Mouse (Mus musculus): Measurements from ENCODE around the gene Iqcn. TPM values are rescaled to one million over a fixed set of nuclear protein-coding genes. Genes with fewer than 3 reads are reported as not detected.

Gene Iqcn
- polyA plus RNA-seq, 1 experiment from 2014 or later: 0.06 TPM

- no peak for TF ChIP-seq CTCF (IDR thresholded peaks at IDR 0.05)
- ChIA-PET POLR2A (no interaction called here), CTCF (no interaction called here)
- DNase-seq (ENCODE audit: low read depth, low spot score) (no peak), ATAC-seq (no peak)
- H3K27me3 ChIP-seq: no peaks in the 10 kb centered on the region
- in situ Hi-C loops (cut with MboI; ENCODE audit: low pct_unique_long_range_greater_than_20kb): loop anchor here (5.0 kb wide), 1 partner anchor 33 kb away; the partner anchor contains the start of gene Gm3336
These were observed 46.9 kb downstream of the Iqcn start for GRCm38 (mm10) chr8:70750128-70750680.

- POLR2A ChIA-PET: no interaction called here
These were observed 48.9 kb downstream of the Iqcn start for GRCm38 (mm10) chr8:70752000-70752764.

GRCm38 (mm10) chr8:70753151-70753550, 49.9 kb downstream of the Iqcn start:
- DNase-seq (ENCODE audit: low read depth, low spot score) (no peak), ATAC-seq (no peak)
- in situ Hi-C loops (cut with MboI; ENCODE audit: low pct_unique_long_range_greater_than_20kb): loop anchor here (5.0 kb wide), 1 partner anchor 36 kb away; the partner anchor contains the start of gene Gm3336
- no peak for TF ChIP-seq CTCF (IDR thresholded peaks at IDR 0.05)
- CTCF ChIA-PET: interaction anchor here (0.8 to 2.1 kb wide), 4 partner anchors 9 to 35 kb away, joined by 3 to 9 read pairs (median 4); partner anchors contain the start of genes Gm3336, Mpv17l2 and Pde4c
- POLR2A ChIA-PET: interaction anchor here (1.2 kb wide), 1 partner anchor 31 kb away, joined by 4 read pairs; no protein-coding TSS in a partner anchor
- no peaks in the 10 kb centered on the region for H3K27me3 ChIP-seq

More at GRCm38 (mm10) chr8:70752000-70752764, 48.9 kb downstream of the Iqcn start:
- no peak for DNase-seq (ENCODE audit: low read depth, low spot score)
- in situ Hi-C loops (cut with MboI; ENCODE audit: low pct_unique_long_range_greater_than_20kb): loop anchor here (5.0 kb wide), 1 partner anchor 35 kb away; the partner anchor contains the start of gene Gm3336
- no peak for ATAC-seq
- TF ChIP-seq CTCF (IDR thresholded peaks at IDR 0.05): no peak
- H3K27me3 ChIP-seq: no peaks in the 10 kb centered on the region
- CTCF ChIA-PET: interaction anchor here (0.9 to 2.3 kb wide), 4 partner anchors 10 to 37 kb away, joined by 3 to 9 read pairs (median 6); partner anchors contain the start of genes Gm3336 and Mpv17l2

- no peaks in the 10 kb centered on the region for H3K27me3 ChIP-seq
- in situ Hi-C loops (cut with MboI; ENCODE audit: low pct_unique_long_range_greater_than_20kb): loop anchor here (5.0 kb wide), 1 partner anchor 37 kb away; the partner anchor contains the start of gene Gm3336
- POLR2A ChIA-PET: interaction anchor here (0.5 to 0.6 kb wide), 2 partner anchors 13 to 31 kb away, joined by 4 read pairs; partner anchors contain the start of gene Pde4c
- no peak for TF ChIP-seq CTCF (IDR thresholded peaks at IDR 0.05)
- peak; percentile 95 for ATAC-seq
- CTCF ChIA-PET: interaction anchor here (0.8 to 1.0 kb wide), 3 partner anchors 33 to 81 kb away, joined by 3 to 4 read pairs (median 3); partner anchors contain the start of gene Gm3336
- peak; percentile 82 for DNase-seq (ENCODE audit: low read depth, low spot score)
These were observed 51.0 kb downstream of the Iqcn start, which contains the start of gene Rab3a for GRCm38 (mm10) chr8:70754043-70754870. TSS of gene Rab3a (plus strand) at chr8:70754679.

GRCm38 (mm10) chr8:70754871-70755660, 51.8 kb downstream of the Iqcn start:
- ChIA-PET CTCF (interaction anchor here (1.0 to 3.5 kb wide), 3 partner anchors 13 to 37 kb away, joined by 3 to 15 read pairs (median 4); partner anchors contain the start of gene Gm3336), POLR2A (interaction anchor here (0.5 to 0.6 kb wide), 2 partner anchors 11 to 14 kb away, joined by 3 to 4 read pairs; no protein-coding TSS in a partner anchor)
- in situ Hi-C loops (cut with MboI; ENCODE audit: low pct_unique_long_range_greater_than_20kb): loop anchor here (5.0 kb wide), 1 partner anchor 38 kb away; the partner anchor contains the start of gene Gm3336
- no peak for DNase-seq (ENCODE audit: low read depth, low spot score)
- no peak for ATAC-seq
- TF ChIP-seq CTCF (IDR thresholded peaks at IDR 0.05): no peak
- no peaks in the 10 kb centered on the region for H3K27me3 ChIP-seq

- no peaks in the 10 kb centered on the region for H3K27me3 ChIP-seq
- in situ Hi-C loops (cut with MboI; ENCODE audit: low pct_unique_long_range_greater_than_20kb): no loop called here
- DNase-seq (ENCODE audit: low read depth, low spot score) (no peak), ATAC-seq (no peak)
- CTCF ChIA-PET: interaction anchor here (1.9 to 3.5 kb wide), 2 partner anchors 13 to 37 kb away, joined by 5 to 15 read pairs; partner anchors contain the start of gene Gm3336
- no peak for TF ChIP-seq CTCF (IDR thresholded peaks at IDR 0.05)
- POLR2A ChIA-PET: interaction anchor here (0.6 to 1.1 kb wide), 3 partner anchors 10 to 36 kb away, joined by 3 read pairs; no protein-coding TSS in a partner anchor
These were observed 52.6 kb downstream of the Iqcn start for GRCm38 (mm10) chr8:70755661-70756475.

GRCm38 (mm10) chr8:70756476-70757040, 53.3 kb downstream of the Iqcn start:
- ATAC-seq (no peak), DNase-seq (ENCODE audit: low read depth, low spot score) (no peak)
- POLR2A ChIA-PET: interaction anchor here (1.0 to 1.1 kb wide), 2 partner anchors 10 to 37 kb away, joined by 3 read pairs; no protein-coding TSS in a partner anchor
- in situ Hi-C loops (cut with MboI; ENCODE audit: low pct_unique_long_range_greater_than_20kb): no loop called here
- CTCF ChIA-PET: interaction anchor here (1.9 to 3.5 kb wide), 2 partner anchors 12 to 38 kb away, joined by 5 to 15 read pairs; partner anchors contain the start of gene Gm3336
- H3K27me3 ChIP-seq: no peaks in the 10 kb centered on the region
- no peak for TF ChIP-seq CTCF (IDR thresholded peaks at IDR 0.05)

All from Patski (cell line).